Mouse (Mus musculus) T-helper 1 cell (primary cell): ENCODE measurements around the gene Klrb1a.
"Not testable (repeated sequence)": the region's sequence is repeated elsewhere in the genome, so short reads cannot be mapped to it uniquely, and the experiment has no call there.

Experiments used
- in situ Hi-C: fragments of 300-600 bp; cut with MboI, MseI; formaldehyde crosslinking; loops from one replicate; pipeline ENCODE4 v1.15.1; 2025; ENCODE audit warnings: high pct_unique_total_duplicates

The Klrb1a gene

DNA sequence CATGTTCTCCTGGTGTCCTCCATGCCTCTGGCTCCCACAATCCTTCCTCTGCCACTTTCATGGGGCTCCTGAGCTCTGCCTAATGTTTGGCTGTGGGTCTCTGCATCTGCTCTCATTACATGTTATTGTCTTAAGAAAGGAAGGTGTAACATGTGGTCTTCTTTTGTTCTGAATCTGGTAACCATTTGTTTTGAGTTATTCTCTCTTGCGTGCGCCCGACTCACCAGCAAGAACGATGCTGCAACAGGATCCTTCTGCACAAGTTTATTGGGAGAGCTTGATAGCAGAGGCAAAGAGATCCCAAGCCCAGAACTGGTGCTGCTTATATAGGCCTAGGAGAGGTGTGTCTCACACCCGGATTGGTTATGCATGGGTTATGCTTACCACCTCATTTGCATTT is at the start of gene Klrb1a:
TSS of gene Klrb1a (minus strand) at position 101 of the 400 bp plus-strand sequence.
- in situ Hi-C loops, result not testable (repeated sequence)

DNA sequence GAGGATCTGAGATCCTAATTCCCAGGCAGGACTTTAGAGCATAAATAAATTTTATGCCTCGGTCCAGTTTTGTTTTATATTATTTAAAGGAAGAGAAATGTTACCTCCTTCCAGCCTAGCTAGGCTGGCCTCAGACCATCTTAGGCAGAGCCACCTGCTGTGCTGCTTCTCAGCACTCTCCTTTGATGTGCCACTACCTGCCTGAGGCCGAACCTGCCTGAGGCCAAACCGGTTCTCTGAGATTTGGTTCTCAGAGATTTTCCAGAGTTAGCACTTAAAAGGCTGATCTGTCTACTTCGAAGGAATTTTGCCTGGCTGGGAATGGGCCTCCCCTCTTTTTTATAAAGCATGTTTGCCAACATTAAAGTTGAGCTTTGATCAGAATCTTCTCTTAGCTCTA is 46.6 kb upstream of the Klrb1a start:
- in situ Hi-C loops, result no loop called here

DNA sequence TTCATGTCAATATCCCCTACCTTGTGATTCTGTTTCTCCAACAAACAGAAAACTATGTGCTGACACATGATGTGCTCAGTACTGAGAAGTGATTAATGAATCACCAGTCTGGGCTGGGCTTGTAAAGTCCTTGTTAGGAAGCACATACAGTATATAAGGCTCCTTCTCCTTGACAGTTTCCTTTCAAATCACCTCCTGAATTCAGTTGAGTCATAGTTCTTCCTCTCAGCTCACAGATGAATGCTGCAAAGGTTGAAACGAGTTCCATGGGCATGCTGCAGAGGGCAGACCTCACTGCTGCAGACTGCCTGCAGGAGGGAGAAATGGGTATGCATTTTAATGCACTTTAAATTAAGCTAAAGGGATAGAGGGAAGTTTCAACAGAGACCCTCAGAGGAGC is 38.9 kb upstream of the Klrb1a start, which contains the start of gene Clec2h:
TSS of gene Clec2h (plus strand) at position 180 of the 400 bp plus-strand sequence.
- in situ Hi-C loops, result no loop called here

- in situ Hi-C loops, result no loop called here
These were observed 37.9 kb upstream of the Klrb1a start for GRCm38 (mm10) chr6:128661249-128661648.

GRCm38 (mm10) chr6:128652938-128653337 is 29.6 kb upstream of the Klrb1a start:
- in situ Hi-C loops, result no loop called here

GRCm38 (mm10) chr6:128650827-128651226 is 27.5 kb upstream of the Klrb1a start:
- in situ Hi-C loops, result not testable (repeated sequence)

DNA sequence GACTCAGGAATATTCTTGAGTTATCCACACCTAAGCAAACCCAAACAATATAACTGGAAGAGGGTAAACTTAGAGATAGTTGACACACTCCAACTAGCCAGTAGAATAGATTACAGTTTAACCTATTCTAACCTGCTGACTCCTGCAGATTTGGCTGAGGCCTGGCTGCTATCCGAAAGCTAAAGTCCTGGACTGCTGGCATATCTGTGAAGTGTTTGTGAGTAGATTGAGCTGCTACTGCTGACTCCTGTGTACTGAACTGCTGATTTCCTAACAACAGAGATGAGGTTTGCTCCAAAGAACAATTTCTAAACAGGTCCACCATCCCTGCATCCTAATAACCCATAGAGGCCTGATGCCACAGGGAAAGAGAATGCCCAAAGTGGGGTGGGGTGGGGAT is 26.9 kb upstream of the Klrb1a start:
- in situ Hi-C loops, result no loop called here

- in situ Hi-C loops, result no loop called here
These were observed 26.3 kb upstream of the Klrb1a start for GRCm38 (mm10) chr6:128649681-128650080.

DNA sequence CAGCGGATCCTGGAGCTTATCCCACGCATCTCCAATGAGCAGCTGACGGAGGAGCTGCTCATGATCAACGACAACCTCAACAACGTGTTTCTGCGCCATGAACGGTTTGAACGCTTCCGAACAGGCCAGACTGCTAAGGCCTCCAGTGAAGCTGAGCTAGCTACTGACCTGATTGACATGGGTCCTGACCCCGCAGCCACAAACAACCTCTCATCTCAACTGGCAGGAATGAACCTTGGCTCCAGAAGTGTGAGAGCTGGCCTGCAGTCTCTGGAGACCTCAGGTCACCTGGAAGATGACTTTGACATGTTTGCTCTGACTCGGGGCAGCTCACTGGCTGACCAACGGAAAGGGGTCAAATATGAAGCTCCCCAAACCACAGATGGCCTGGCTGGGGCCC is 22.4 kb upstream of the Klrb1a start:
- in situ Hi-C loops, result not testable (repeated sequence)

DNA sequence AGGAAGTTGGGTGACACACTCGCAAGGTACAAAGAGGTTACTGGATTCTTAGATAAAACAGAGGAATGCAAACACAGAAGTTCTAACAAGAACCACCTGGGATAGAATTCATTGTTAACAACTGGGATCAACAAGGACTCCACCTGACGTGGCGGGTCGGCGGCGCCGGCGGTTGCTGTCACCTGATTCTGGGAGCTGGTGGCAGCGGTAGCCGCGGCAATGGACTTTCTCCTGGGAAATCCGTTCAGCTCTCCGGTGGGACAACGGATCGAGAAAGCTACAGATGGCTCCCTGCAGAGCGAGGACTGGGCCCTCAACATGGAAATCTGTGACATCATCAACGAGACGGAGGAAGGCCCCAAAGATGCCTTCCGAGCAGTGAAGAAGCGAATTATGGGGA is 21.4 kb upstream of the Klrb1a start:
- in situ Hi-C loops, result not testable (repeated sequence)

DNA sequence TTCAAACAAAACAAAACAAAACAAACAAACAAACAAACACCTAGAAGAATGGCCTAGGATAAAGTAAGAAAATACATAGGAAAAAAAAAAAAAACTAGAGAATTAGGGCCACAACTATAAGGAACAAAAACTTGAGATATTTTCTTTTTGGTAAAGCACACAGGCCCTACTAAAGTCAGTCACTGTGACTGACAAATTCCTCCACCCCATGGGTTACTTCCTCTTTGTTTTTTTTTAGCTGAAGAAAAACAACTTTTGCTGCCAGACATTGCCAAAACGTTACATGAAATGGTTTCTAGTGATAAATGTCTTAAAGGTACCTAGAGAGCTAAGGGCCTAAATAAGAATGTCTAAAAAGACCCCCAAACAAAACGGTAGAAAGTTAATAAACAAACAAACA is 20.7 kb upstream of the Klrb1a start:
- in situ Hi-C loops, result no loop called here

- in situ Hi-C loops, result no loop called here
These were observed 17.9 kb upstream of the Klrb1a start for GRCm38 (mm10) chr6:128641116-128641716.

- in situ Hi-C loops, result no loop called here
These were observed 17.3 kb upstream of the Klrb1a start for GRCm38 (mm10) chr6:128640673-128641072.

GRCm38 (mm10) chr6:128630912-128631905 is 7.9 kb upstream of the Klrb1a start:
- in situ Hi-C loops, result not testable (repeated sequence)

DNA sequence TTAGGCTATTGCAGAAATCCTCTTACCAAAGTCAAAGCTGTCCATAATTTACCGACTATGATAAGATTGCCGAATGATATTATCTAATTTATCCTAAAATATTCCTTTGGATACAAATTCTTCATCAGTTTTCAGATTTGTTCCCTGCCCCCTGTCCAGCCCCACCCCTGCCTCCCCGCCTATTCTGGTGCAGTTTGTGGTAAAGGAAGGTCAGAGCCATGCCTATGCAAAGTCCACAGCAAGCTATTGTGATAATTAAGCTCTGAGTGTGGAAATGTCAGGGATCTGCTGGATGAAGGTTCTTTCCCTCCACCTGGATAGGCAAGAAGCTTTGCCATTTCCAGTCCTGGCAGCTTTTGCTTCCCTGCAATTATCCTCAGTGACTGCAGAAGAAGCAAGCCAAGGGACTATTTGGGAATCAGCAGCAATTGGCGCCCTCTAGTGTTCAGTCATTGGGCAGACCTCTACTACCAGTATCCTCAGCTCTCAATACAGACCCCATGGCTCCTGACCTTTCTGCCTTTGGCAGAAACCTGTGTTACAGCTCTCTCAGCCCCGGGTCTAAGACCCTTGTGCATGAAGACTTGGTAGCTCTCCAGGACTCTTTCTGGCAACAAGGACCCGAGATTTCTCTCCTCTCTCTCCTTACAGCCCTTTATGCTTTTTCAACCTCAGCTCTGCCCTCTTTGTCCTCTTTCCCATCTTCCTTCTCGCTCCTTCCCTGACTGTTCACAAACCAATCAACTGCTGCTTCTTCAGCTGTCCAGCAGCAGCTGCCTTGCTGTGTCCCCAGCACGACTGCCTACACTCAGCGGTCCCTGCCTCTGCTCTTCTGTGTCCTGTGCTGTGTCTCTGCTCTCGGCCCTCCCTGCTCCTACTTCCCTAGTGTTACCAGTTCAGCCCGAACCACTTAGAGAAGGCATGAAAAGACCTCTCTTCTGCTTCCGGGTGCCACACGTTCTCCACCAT is 6.7 kb upstream of the Klrb1a start:
- in situ Hi-C loops, result not testable (repeated sequence)

- in situ Hi-C loops, result not testable (repeated sequence)
These were observed 1.9 kb upstream of the Klrb1a start for GRCm38 (mm10) chr6:128625246-128625645.

- in situ Hi-C loops, result no loop called here
These were observed 1.1 kb upstream of the Klrb1a start for GRCm38 (mm10) chr6:128624425-128624824.

DNA sequence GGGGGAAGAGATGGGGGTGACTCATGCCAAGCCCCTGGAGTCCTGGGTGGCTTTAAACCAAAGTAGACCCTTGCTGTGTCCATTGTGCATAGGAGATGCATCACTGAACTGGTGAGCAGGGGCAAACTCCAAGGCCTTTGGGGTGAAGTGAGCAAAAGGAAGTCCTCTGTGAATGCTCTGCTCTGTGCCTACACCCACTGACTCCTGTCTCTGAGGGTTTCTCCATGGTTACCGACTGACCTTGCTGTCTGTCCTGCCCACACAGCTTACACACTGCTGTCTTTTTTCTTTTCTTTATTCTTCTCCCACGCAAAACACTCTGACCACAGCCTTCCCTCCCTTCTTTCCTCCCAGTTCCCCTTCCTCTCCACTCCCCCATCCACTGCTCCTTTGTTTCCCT is 600 bp downstream of the Klrb1a start:
- in situ Hi-C loops, result no loop called here

DNA sequence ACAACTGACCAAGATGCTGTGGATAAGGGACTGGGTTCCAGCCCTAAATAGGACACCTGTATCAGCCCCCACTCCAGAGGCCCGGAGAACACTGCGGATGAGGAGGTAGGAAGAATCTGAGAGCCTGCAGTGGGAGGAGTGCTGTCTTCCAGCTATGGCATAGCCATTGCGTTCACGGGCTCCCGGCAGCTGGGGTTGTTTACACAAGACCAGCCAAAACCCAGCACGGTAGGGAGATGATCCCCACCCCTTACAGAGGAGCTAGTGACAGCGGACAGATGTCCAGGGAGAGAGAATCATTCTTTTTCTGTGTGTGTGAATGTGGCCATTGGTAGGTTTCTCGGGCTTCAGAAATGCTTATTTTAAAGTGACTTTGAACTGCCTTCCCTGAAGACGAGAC is 17.0 kb downstream of the Klrb1a start:
- in situ Hi-C loops, result no loop called here

GRCm38 (mm10) chr6:128604512-128604911 is 18.8 kb downstream of the Klrb1a start:
- in situ Hi-C loops, result loop anchor here (5.0 kb wide), 1 partner anchor 143 kb away; no protein-coding TSS in a partner anchor

- in situ Hi-C loops, result loop anchor here (5.0 kb wide), 1 partner anchor 145 kb away; no protein-coding TSS in a partner anchor
These were observed 20.7 kb downstream of the Klrb1a start for GRCm38 (mm10) chr6:128602463-128603201.
